ENCODE assay signal across 16 mouse cellular contexts in genomic region chr2:157087536-157088317, GRCm38 (mm10). TPM values are rescaled to one million over a fixed set of nuclear protein-coding genes. Genes with fewer than 3 reads are reported as not detected.
DNase-seq lines count a peak whose midpoint lies in the region; ATAC-seq lines count a peak whose summit lies in the region.
"Had no signal": no experiment of that assay in that cellular context is flagged by ENCODE, and none has a peak within 500 bp of the region (broad histone marks: within the 10 kb centered on the region; RNA-seq: fewer than 3 reads in every experiment).

No protein-coding gene starts in this region.

- DNase-seq in hindbrain, embryonic 11.5 days (ENCODE audit: low spot score) = no peak
- DNase-seq in right cerebral cortex, adult 18-20 months = peak; percentile 85
- no peak for DNase-seq in right cerebral cortex, postnatal 14 days
- DNase-seq in left cerebral cortex, postnatal 36 days (ENCODE audit: low spot score in 2 of 2) = peak; percentile 66 to 70
- DNase-seq in kidney, adult 9 months = no peak
- DNase-seq in adrenal gland, postnatal 25 days = no peak

- no peak overlapping the region for H3K27ac ChIP-seq in hindbrain, embryonic 13.5 days
- no peak overlapping the region for H3K27ac ChIP-seq in hindbrain, embryonic 11.5 days (ENCODE audit: low read depth, low read length)
- H3K27ac ChIP-seq: embryonic facial prominence, embryonic 15.5 days; kidney, postnatal 0 days; liver, embryonic 15.5 days; neural tube, embryonic 13.5 days had no signal

- H3K36me3 ChIP-seq in hindbrain, embryonic 13.5 days = no peaks in the 10 kb centered on the region
- no peaks in the 10 kb centered on the region for H3K36me3 ChIP-seq in hindbrain, embryonic 11.5 days (ENCODE audit: control insufficient read depth, insufficient read depth, low read length)
- H3K36me3 ChIP-seq: embryonic facial prominence, embryonic 15.5 days; liver, embryonic 15.5 days; neural tube, embryonic 13.5 days had no signal

- H3K27me3 ChIP-seq in hindbrain, embryonic 13.5 days = no peaks in the 10 kb centered on the region
- no peaks in the 10 kb centered on the region for H3K27me3 ChIP-seq in hindbrain, embryonic 11.5 days (ENCODE audit: control insufficient read depth, insufficient read depth, low read length)
- H3K27me3 ChIP-seq: embryonic facial prominence, embryonic 15.5 days; neural tube, embryonic 13.5 days had no signal

- WGBS in hindbrain, embryonic 13.5 days = 80% methylated on average over 14 of the region's 14 CpGs
- WGBS in hindbrain, embryonic 11.5 days = 84% methylated on average over 14 of the region's 14 CpGs

- ATAC-seq in hindbrain, embryonic 13.5 days (ENCODE audit: low FRiP score) = no peak
- ATAC-seq in hindbrain, embryonic 11.5 days (ENCODE audit: low FRiP score) = no peak

- H3K4me3 ChIP-seq in hindbrain, embryonic 13.5 days = no peak overlapping the region
- no peak overlapping the region for H3K4me3 ChIP-seq in hindbrain, embryonic 11.5 days (ENCODE audit: low read depth, low read length)
- H3K4me3 ChIP-seq: embryonic facial prominence, embryonic 15.5 days; liver, embryonic 15.5 days; neural tube, embryonic 13.5 days had no signal

- H3K9ac ChIP-seq in hindbrain, embryonic 13.5 days = 0 out of 2 replicates have a peak overlapping the region, but pooled peaks have one; percentile 8
- H3K9ac ChIP-seq in hindbrain, embryonic 11.5 days (ENCODE audit: low read depth, low read length) = no peak overlapping the region
- H3K9ac ChIP-seq: embryonic facial prominence, embryonic 15.5 days; liver, embryonic 15.5 days; neural tube, embryonic 13.5 days had no signal

- no peaks in the 10 kb centered on the region for H3K9me3 ChIP-seq in hindbrain, embryonic 13.5 days
- H3K9me3 ChIP-seq in hindbrain, embryonic 11.5 days (ENCODE audit: control insufficient read depth, low read length) = no peaks in the 10 kb centered on the region
- H3K9me3 ChIP-seq: embryonic facial prominence, embryonic 15.5 days; liver, embryonic 15.5 days; neural tube, embryonic 13.5 days had no signal

- peaks cover 15% of the 10 kb centered on the region for H3K4me1 ChIP-seq in hindbrain, embryonic 13.5 days (replicated peaks)
- H3K4me1 ChIP-seq in hindbrain, embryonic 11.5 days (replicated peaks; ENCODE audit: control insufficient read depth, insufficient read depth, low read length) = no peaks in the 10 kb centered on the region
- H3K4me1 ChIP-seq: liver, embryonic 15.5 days had no signal

- intact Hi-C loops in left cerebral cortex, postnatal 36 days (cut with DNase I) = no loop called here

- no peak overlapping the region for H3K4me2 ChIP-seq in hindbrain, embryonic 13.5 days
- no peak overlapping the region for H3K4me2 ChIP-seq in hindbrain, embryonic 11.5 days (replicated peaks; ENCODE audit: low read depth, low read length)
- H3K4me2 ChIP-seq: embryonic facial prominence, embryonic 15.5 days; liver, embryonic 15.5 days; neural tube, embryonic 13.5 days had no signal

RNA-seq across cellular contexts. Expression of gene Tldc2, which starts 0.9 kb away (rescaled TPM):
- polyA plus RNA-seq in hindbrain, embryonic 13.5 days (2015; fragmentation: Nextera tagmentation; extraction: Ambion mirVana) = not detected in 2 replicates
- not detected in 2 replicates for polyA plus RNA-seq in hindbrain, embryonic 11.5 days (2014; fragmentation: Nextera tagmentation; extraction: Ambion mirVana)
- total RNA-seq in left cerebral cortex, postnatal 36 days (2021) = not detected
- total RNA-seq in adrenal gland, postnatal 25 days (2021) = not detected in 2 replicates
- total RNA-seq: adrenal gland, postnatal 4 days; megakaryocyte, adult 5-6 weeks had no signal
- polyA plus RNA-seq: cortical plate, adult 2 months; embryonic facial prominence, embryonic 15.5 days; gonadal fat pad, adult 2 months; heart, postnatal 0 days; liver, embryonic 15.5 days; neural tube, embryonic 13.5 days had no signal

RNA-seq across cellular contexts. Expression of gene Soga1, which starts 8.7 kb away (rescaled TPM):
- 6.2 and 6.4 TPM in 2 replicates for polyA plus RNA-seq in hindbrain, embryonic 13.5 days (2015; fragmentation: Nextera tagmentation; extraction: Ambion mirVana)
- 7.2 and 9.8 TPM in 2 replicates for polyA plus RNA-seq in hindbrain, embryonic 11.5 days (2014; fragmentation: Nextera tagmentation; extraction: Ambion mirVana)
- total RNA-seq in left cerebral cortex, postnatal 36 days (2021) = 10 to 100 TPM; 20.0 to 26.0 TPM
- 45.8 and 49.1 TPM in 2 replicates for total RNA-seq in adrenal gland, postnatal 25 days (2021)

RNA-seq across cellular contexts. Expression of gene Samhd1, which starts 47.3 kb away (rescaled TPM):
- 11.6 and 11.9 TPM in 2 replicates for polyA plus RNA-seq in hindbrain, embryonic 13.5 days (2015; fragmentation: Nextera tagmentation; extraction: Ambion mirVana)
- polyA plus RNA-seq in hindbrain, embryonic 11.5 days (2014; fragmentation: Nextera tagmentation; extraction: Ambion mirVana) = 23.6 and 29.9 TPM in 2 replicates
- 10 to 100 TPM; 10.3 to 12.7 TPM for total RNA-seq in left cerebral cortex, postnatal 36 days (2021)
- total RNA-seq in adrenal gland, postnatal 25 days (2021) = 18.0 and 26.1 TPM in 2 replicates

Comparison
In these comparisons a context has a peak if more than half of its experiments do, and no peak if none do; other contexts are left out.
1. DNase-seq: peak in right cerebral cortex, adult 18-20 months (single experiment) and left cerebral cortex, postnatal 36 days (2 of 2); none in hindbrain, embryonic 11.5 days (single experiment), right cerebral cortex, postnatal 14 days (single experiment), kidney, adult 9 months (single experiment) and adrenal gland, postnatal 25 days (single experiment).